Mouse (Mus musculus) lung, adult 2 months (tissue): ENCODE data around the gene Rnf144b. TPM values are rescaled to one million over a fixed set of nuclear protein-coding genes. Genes with fewer than 3 reads are reported as not detected.

Experiments
- DNase-seq: peaks from one replicate; pipeline ENCODE4 v3.0.0; 2022
- H3K4me1 ChIP-seq: fragments of 200-500 bp; 2 replicates; pipeline ENCODE4 v1.6.1; 2011; ENCODE audit warnings: low read length; ENCODE audit not compliant: control insufficient read depth, insufficient read depth
- H3K4me3 ChIP-seq: fragments of 200-500 bp; replicated peaks from 2 replicates; pipeline ENCODE3; 2011; ENCODE audit warnings: low read depth, mild to moderate bottlenecking, control low read depth, low read length; ENCODE audit errors: extremely low read depth
- CTCF ChIP-seq: fragments of 200-500 bp; IDR thresholded peaks from 2 replicates; pipeline ENCODE4 v1.5.1; 2011; ENCODE audit warnings: mild to moderate bottlenecking, low read length, control low read depth; ENCODE audit not compliant: insufficient read depth
- POLR2A ChIP-seq: fragments of 200-500 bp; IDR thresholded peaks from 2 replicates; pipeline ENCODE4 v1.6.1; 2011; ENCODE audit warnings: low read depth, mild to moderate bottlenecking, control low read depth, low read length, borderline replicate concordance; ENCODE audit errors: extremely low read depth
- WGBS: fragments of 180-500 bp; shearing (Covaris S2); methylation state at CpG from one replicate; pipeline ENCODE4 v1.1.7; 2018; 5-methylcytosine and 5-hydroxymethylcytosine counted together
- polyA plus RNA-seq: library from polyadenylated mRNA; depleted of rRNA; stranded (reverse); fragments of >200 nt; gene quantifications from 2 replicates; pipeline ENCODE4 v1.2.3, GENCODE M21; 2012

Gene Rnf144b
- polyA plus RNA-seq, 1 experiment, result 20.9 TPM

DNA sequence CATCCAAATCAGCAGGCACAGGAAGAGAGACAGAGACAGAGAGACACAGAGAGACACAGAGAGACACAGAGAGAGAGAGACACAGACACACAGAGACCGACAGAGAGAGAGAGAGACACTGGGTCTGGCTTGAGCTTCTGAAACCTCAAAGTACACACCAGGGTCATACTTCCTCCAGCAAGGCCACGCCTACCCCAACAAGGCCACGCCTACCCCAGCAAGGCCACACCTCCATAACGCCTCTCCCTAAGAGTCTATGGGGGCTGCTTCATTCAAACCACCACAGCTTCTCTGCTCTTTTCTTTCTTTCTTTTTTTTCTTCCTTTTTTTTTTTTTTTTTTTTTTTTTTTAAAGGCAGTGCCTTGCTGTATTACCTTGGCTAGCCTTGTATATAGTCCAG, 88.0 kb downstream of the Rnf144b start:
- DNase-seq, result no peak
- Histone ChIP-seq H3K4me3 (no peak overlapping the region), H3K4me1 (peaks cover 13% of the 10 kb centered on the region)
- WGBS, result 60% methylated on average over 4 of the region's 4 CpGs
- TF ChIP-seq CTCF, result no peak
- no peak for TF ChIP-seq POLR2A

DNA sequence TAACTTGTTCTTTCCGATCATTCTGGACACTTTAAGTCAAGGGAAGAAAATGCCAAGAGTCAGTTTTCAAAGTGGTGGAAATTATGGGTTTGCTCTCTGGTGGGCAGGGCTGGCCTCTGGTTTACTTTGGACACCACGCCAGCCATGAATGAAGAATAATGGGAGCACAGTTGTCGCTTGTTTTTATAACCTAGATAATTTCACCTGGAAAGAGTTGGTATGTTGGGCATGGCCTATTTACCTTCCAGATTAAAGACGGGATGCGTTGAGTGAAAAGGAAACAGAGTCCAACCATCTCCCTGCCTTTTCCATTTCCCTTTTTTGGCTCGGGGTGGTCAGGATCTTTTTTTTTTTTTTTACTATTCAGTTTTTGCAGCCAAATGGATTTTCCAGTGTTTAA, 88.5 kb downstream of the Rnf144b start:
- TF ChIP-seq CTCF, result no peak
- no peak for TF ChIP-seq POLR2A
- no peak for DNase-seq

DNA sequence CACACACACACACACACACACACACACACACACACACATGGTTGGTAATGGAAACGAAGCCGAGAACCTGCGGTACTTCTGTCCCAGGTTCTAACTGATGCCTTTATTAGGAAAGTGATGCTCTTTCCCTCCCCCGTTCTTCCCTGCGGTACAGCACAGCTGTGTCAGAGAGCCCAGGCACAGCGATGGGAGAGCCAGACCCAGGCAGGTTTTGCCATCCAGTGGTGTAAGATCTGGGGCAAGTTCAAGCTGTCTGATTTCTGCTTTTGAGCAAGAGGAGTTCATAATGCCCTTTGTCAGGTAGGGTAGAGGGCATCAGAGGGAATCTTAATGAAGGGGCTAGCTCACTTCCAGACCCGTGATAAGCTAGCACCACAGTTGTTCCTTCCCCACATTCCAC, 89.1 kb downstream of the Rnf144b start:
- WGBS, result 84% methylated on average over 7 of the region's 7 CpGs
- peaks cover 18% of the 10 kb centered on the region for H3K4me1 ChIP-seq
- no peak overlapping the region for H3K4me3 ChIP-seq
- no peak for DNase-seq
- no peak for TF ChIP-seq POLR2A
- TF ChIP-seq CTCF, result no peak

More for the DNA sequence above, 88.5 kb downstream of the Rnf144b start:
- peaks cover 15% of the 10 kb centered on the region for H3K4me1 ChIP-seq
- H3K4me3 ChIP-seq, result no peak overlapping the region
- 71% methylated on average over 6 of the region's 6 CpGs for WGBS

DNA sequence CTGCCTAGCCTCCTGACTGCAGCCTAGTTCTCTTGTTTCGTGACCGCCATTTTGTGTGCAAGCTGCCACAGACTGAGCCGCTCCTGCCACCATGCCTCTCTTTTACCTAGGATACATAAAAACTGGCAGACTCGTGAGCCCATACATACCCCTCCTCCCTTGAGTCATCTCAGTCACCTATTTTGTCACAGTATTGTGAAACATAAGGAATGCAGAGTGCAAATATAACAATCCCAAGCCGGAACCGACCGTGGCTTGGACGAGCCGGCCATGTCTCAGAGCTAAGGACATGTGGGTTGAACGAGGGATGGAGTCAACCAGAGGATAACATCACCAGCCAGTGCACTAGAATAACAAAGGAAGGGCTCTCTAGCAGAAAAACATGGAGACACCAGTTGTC, 91.4 kb downstream of the Rnf144b start:
- no peak for DNase-seq
- Histone ChIP-seq H3K4me3 (no peak overlapping the region), H3K4me1 (peaks cover 24% of the 10 kb centered on the region)
- WGBS, result 77% methylated on average over 10 of the region's 10 CpGs
- TF ChIP-seq CTCF, result no peak
- TF ChIP-seq POLR2A, result no peak

DNA sequence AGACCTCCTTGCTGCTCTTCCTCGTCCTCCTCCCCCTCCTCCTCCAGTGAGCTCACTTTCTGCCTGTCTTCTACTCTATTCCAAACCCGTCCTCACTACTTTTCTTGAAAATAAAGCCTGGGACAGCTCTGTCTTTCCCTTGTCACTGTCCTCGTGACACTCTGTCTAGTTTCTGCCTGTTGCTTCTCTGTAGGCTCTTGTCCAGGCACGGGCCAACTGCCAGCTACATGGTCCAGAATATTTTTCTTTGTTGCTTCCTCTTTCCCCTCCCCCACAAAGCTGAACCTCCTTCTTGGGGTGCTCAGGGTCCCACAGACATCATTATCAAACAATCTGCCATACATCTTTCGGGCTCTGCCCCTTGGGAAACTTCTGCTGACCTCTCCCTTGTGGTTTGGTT, 92.4 kb downstream of the Rnf144b start:
- TF ChIP-seq CTCF (no peak), POLR2A (no peak)
- H3K4me1 ChIP-seq, result peaks cover 24% of the 10 kb centered on the region
- no peak overlapping the region for H3K4me3 ChIP-seq
- WGBS, result 38% methylated on average over 5 of the region's 5 CpGs
- DNase-seq, result no peak

DNA sequence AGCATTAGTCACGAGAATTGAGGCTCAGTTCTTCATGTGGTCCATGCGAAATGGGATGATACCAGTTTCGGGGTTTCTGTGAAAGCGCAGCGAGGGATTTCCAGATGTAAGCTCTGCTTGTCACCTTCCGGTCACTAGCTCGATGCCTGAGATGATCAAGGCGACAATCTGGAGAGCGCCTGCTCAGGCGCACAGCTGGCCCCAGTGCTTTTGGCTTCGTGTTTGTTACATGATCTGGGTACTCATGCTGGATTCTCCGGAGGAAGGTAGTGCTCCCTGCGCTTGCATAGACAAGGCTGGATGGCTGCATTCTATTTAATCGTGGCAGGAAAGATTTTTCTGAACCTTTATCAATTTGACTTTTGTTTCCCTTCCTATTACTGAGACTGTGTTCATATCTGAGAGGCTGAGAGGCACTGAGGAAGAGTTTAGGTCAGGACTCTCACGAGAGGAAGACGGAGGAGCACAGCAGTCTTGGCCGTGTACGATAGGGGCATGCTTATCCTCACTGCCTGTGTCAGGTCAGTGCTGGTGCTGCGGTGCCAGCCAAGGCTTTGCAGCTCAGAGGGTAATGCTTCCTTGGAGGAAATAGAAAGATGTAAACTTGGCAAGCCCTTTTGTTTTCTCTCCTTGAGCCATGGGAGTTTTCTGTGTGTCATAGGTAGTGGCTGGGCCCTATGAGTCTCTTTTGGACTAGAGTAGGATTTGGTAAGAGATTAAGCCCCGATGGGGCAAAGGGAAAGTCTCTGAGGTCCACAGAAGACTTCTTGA, 93.5 kb downstream of the Rnf144b start:
- 53% methylated on average over 20 of the region's 20 CpGs for WGBS
- DNase-seq, result no peak
- H3K4me1 ChIP-seq, result peaks cover 24% of the 10 kb centered on the region

DNA sequence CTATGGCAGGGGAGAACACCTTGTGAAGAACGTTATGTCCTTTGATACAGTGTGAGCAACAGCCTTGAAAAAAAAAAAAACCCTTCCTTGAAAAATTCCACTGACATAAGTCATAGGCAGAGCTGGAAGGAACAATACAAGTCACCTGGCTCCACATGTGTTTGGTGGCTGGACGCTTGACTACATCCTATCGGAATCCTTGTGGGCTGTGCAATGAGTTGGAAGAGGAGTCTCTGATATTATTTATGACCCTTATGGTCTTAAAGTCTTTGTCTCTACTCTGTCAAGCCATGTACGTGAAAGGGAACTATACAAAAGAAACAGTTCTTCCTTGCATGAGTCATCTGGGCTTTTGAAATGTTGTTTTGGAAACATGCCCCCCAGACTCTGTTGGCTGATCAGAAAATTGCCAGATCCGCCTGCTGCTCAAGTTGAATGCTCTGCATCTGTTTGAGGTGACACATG, 94.7 kb downstream of the Rnf144b start:
- Histone ChIP-seq H3K4me1 (peaks cover 24% of the 10 kb centered on the region), H3K4me3 (no peak overlapping the region)
- WGBS, result 31% methylated on average over 5 of the region's 5 CpGs
- DNase-seq, result no peak
- TF ChIP-seq CTCF (no peak), POLR2A (no peak)

More for the DNA sequence above, 93.5 kb downstream of the Rnf144b start:
- TF ChIP-seq CTCF, result no peak
- TF ChIP-seq POLR2A, result no peak
- H3K4me3 ChIP-seq, result no peak overlapping the region

DNA sequence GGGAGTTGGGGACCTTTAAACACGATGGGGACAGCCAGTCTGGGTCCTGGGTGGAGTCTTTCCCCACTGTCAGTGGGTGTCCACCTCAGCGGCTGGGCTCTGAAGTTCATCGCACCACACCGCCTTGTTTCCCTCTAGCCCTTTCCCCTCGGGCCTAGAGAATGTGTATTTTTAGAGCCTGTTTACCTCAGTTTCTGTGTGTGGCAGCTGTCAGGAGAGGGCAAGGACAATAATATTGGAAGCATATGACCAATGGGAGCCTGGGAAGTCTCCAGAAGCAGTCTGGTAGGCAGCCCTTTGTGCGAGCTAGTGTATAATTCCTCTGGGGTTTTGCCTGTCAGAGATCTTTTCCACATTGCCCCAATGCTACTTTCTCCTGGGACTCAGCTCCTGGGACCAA, 95.9 kb downstream of the Rnf144b start:
- 64% methylated on average over 6 of the region's 6 CpGs for WGBS
- peaks cover 26% of the 10 kb centered on the region for H3K4me1 ChIP-seq
- TF ChIP-seq CTCF, result no peak
- no peak for TF ChIP-seq POLR2A
- no peak for DNase-seq
- H3K4me3 ChIP-seq, result no peak overlapping the region

DNA sequence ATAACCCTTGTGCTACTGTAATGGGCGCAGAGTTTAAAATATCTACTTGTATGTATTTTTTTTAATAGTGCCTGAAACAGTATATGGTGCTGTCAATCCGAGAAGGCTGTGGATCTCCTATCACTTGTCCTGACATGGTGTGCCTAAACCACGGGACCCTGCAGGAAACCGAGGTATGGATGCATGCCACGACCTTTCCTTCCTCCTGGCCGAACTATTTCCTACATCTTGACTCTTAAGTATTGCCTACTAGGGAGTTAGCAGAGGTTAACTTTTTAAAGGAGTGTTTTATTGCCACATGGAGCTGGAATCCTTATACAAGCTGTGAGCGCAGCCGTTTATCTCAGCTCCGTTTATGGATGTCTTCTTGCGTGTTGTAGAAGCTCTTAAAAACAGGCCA, 98.0 kb downstream of the Rnf144b start:
- no peak for DNase-seq
- 68% methylated on average over 10 of the region's 10 CpGs for WGBS
- TF ChIP-seq CTCF (no peak), POLR2A (no peak)
- Histone ChIP-seq H3K4me1 (peaks cover 26% of the 10 kb centered on the region), H3K4me3 (no peak overlapping the region)
